Mouse (Mus musculus): ENCODE measurements around the gene Ccdc172. TPM values are rescaled to one million over a fixed set of nuclear protein-coding genes. Genes with fewer than 3 reads are reported as not detected.

The Ccdc172 gene
- polyA plus RNA-seq, 1 experiment from 2014 or later, result not detected

DNA sequence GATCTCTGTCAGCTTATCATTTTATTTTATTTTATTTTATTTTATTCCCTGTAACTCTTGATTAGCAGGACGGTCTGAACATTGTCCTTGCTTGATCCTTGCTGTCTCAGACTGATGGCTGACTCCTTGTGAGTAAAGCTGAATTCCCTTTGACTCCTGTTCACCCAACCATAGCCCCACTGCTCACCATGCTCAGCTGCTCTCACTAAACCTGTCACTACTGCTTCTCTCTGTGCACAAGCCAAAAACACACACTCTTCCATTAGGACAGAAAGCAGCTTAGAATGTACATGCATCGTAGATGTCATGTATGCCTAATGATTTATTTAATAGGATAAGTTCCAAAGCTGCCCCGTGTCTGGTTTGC is 61.3 kb downstream of the Ccdc172 start:
- no peak overlapping the region for H3K4me2 ChIP-seq
- no peak for ATAC-seq
- H3K27me3 ChIP-seq, result no peaks in the 10 kb centered on the region
- no peak overlapping the region for H3K9ac ChIP-seq
- WGBS, result 73% methylated on average over 3 of the region's 3 CpGs
- no peaks in the 10 kb centered on the region for H3K4me1 ChIP-seq
- no peak overlapping the region for H3K27ac ChIP-seq
- H3K9me3 ChIP-seq (replicated peaks), result no peaks in the 10 kb centered on the region
- no peak overlapping the region for H3K4me3 ChIP-seq
- no peaks in the 10 kb centered on the region for H3K36me3 ChIP-seq (ENCODE audit: poor library complexity, severe bottlenecking)

DNA sequence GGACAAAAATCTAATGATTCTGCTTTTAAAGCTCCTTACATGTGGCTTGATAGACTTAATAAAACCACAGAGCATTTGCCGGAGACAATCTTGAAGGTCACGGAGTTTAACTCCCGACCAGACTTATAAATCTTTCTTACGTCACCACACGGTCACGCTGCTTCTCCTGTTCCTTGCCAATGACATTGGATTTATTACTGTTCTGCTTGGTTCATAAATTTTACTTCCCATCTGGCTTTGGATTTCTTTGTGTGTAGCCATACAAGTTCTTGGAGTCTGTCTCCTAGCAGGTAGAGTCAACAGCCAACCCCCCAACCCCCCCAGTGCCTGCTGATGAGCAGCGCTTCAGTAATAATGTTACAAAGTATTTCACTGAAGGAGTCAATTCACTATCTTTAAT is 70.2 kb downstream of the Ccdc172 start:
- H3K36me3 ChIP-seq (ENCODE audit: poor library complexity, severe bottlenecking), result no peaks in the 10 kb centered on the region
- 92% methylated on average over 7 of the region's 7 CpGs for WGBS
- H3K27ac ChIP-seq, result no peak overlapping the region
- H3K4me3 ChIP-seq, result no peak overlapping the region
- ATAC-seq, result no peak
- H3K9ac ChIP-seq, result no peak overlapping the region
- H3K4me1 ChIP-seq, result no peaks in the 10 kb centered on the region
- H3K27me3 ChIP-seq, result no peaks in the 10 kb centered on the region
- no peaks in the 10 kb centered on the region for H3K9me3 ChIP-seq (replicated peaks)
- no peak overlapping the region for H3K4me2 ChIP-seq

DNA sequence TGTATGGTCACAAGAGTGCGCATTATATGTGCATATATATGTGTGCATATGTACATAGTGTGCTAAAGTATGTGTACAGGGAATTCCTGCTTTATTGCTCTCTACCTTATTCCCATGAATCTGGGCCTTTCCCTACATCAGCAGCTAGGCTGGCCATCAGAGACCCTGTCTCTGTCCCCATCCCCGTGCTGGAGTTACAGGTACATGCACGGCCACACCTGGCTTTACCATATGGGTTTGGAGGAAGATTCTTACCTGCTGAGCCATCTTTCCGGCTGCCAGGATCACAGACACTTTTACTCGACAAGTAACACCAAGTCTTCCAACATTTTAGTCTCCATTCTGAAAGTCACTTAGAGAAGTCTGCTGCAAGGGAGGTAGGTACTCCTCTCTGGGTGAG is 71.2 kb downstream of the Ccdc172 start:
- Histone ChIP-seq H3K27me3 (no peaks in the 10 kb centered on the region), H3K27ac (no peak overlapping the region), H3K4me3 (no peak overlapping the region), H3K9me3 (replicated peaks) (no peaks in the 10 kb centered on the region), H3K4me2 (no peak overlapping the region), H3K9ac (no peak overlapping the region), H3K36me3 (ENCODE audit: poor library complexity, severe bottlenecking) (no peaks in the 10 kb centered on the region), H3K4me1 (no peaks in the 10 kb centered on the region)
- no peak for ATAC-seq
- WGBS, result 87% methylated on average over 5 of the region's 5 CpGs

DNA sequence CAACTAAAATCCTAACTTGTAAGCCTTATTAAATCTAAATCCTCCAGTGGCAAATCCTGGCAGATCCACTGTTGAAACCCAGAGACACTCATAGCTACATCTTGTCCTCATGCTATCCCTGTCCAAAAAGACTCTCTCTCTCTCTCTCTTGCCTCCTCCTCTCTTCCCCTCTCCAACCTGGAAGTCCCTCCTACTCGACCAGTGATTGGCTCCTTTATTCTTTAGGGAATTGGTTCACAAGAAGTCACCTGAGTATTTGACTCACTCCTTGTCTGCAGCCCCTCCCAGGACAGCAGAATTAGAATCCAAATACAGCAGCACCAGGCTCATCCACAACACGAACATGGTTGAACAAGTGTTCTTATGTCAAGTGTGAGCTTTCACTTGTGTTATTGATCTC is 74.3 kb downstream of the Ccdc172 start:
- H3K27me3 ChIP-seq, result no peaks in the 10 kb centered on the region
- H3K4me3 ChIP-seq, result no peak overlapping the region
- H3K4me2 ChIP-seq, result no peak overlapping the region
- ATAC-seq, result no peak
- H3K36me3 ChIP-seq (ENCODE audit: poor library complexity, severe bottlenecking), result no peaks in the 10 kb centered on the region
- no peaks in the 10 kb centered on the region for H3K4me1 ChIP-seq
- H3K9me3 ChIP-seq (replicated peaks), result no peaks in the 10 kb centered on the region
- WGBS, result 66% methylated on average over 2 of the region's 2 CpGs
- no peak overlapping the region for H3K9ac ChIP-seq
- no peak overlapping the region for H3K27ac ChIP-seq

DNA sequence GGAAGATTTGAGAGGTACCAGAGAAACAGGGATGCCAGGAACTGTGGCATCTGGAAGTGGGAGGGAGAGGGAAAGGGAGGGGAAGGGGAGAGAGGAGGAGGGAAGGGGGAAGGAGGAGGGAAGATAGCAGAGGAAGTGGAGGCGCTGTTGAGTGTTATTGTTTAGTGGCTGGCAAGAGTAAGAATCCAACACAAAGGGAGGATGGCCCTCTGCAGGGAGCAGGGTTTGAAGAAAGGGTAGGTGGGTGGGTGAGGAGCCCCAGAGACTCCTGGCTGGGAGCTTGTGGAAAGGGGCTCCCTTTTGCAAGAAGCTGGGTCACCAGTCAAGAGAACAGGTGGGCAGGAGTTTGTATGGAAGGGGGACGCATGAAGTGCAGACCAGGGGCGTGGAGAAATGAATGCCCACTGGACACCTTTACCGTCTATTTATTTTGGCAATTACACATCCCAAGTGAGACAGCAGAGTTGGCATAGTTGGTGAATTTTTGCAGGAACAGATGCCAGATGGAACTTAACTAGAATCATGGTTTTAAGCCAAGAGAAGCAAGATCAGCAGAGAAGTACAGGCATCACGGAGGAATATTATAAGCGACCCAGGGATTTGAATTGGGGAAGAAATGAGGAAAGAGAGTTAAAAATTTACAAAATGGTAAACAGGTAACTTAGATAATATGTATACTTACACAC is 78.6 kb downstream of the Ccdc172 start:
- Histone ChIP-seq H3K4me1 (no peaks in the 10 kb centered on the region), H3K27ac (no peak overlapping the region), H3K9me3 (replicated peaks) (0 out of 2 replicates have a peak, but pooled peaks cover 3% of the 10 kb centered on the region), H3K9ac (no peak overlapping the region), H3K27me3 (no peaks in the 10 kb centered on the region), H3K36me3 (ENCODE audit: poor library complexity, severe bottlenecking) (no peaks in the 10 kb centered on the region), H3K4me2 (no peak overlapping the region), H3K4me3 (no peak overlapping the region)
- 67% methylated on average over 6 of the region's 6 CpGs for WGBS
- ATAC-seq, result no peak

DNA sequence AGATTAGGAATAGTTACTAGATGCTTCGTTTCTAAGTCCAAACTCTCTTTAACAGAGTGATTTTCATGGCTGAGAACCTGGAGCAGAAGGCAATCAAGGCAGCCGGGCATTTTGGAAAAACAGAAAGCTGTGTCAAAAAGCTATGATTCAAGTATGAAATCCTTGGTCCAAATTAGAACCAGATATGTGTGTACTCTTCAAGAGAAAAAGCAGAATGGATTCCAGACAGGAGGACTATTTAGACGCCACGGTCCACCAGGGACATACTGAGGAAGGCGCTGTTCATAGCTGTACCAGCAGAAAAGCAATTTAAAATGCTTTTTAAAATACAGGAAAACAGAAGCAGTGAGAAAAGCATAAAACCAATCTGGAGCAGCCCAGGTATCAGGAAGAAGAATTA is 88.6 kb downstream of the Ccdc172 start:
- H3K4me2 ChIP-seq, result no peak overlapping the region
- ATAC-seq, result no peak
- WGBS, result 91% methylated on average over 5 of the region's 5 CpGs

More for the DNA sequence above, 88.6 kb downstream of the Ccdc172 start:
- Histone ChIP-seq H3K9me3 (replicated peaks) (no peaks in the 10 kb centered on the region; the same call in 1 of the 2 replicates), H3K36me3 (ENCODE audit: poor library complexity, severe bottlenecking) (no peaks in the 10 kb centered on the region), H3K4me1 (no peaks in the 10 kb centered on the region), H3K27ac (no peak overlapping the region), H3K9ac (no peak overlapping the region), H3K4me3 (no peak overlapping the region), H3K27me3 (no peaks in the 10 kb centered on the region)

Other genes with a start within 250 kb of the Ccdc172 start
- 15.2 and 15.4 TPM in 2 replicates for gene Gfra1, start 56.1 kb upstream of the Ccdc172 start, polyA plus RNA-seq (2015; fragmentation: Nextera tagmentation; extraction: Ambion mirVana)
- 0.11 TPM in 1 of 2 replicates, not detected in the other for gene Pnlip, start 140.5 kb downstream of the Ccdc172 start, polyA plus RNA-seq (2015; fragmentation: Nextera tagmentation; extraction: Ambion mirVana)
- 0.71 and 7.2 TPM in 2 replicates for gene Pnliprp1, start 216.9 kb downstream of the Ccdc172 start, polyA plus RNA-seq (2015; fragmentation: Nextera tagmentation; extraction: Ambion mirVana)
- gene Pnliprp2, start 247.7 kb downstream of the Ccdc172 start, polyA plus RNA-seq (2015; fragmentation: Nextera tagmentation; extraction: Ambion mirVana), result 0.21 TPM in 1 of 2 replicates, not detected in the other

All from forebrain, embryonic 13.5 days (tissue).